Mouse (Mus musculus) cortical plate, adult 2 months (tissue): ENCODE results near the gene Btbd6.

Source experiments
- CTCF ChIP-seq: fragments of 200-500 bp; IDR thresholded peaks from 2 replicates; pipeline ENCODE4 v1.5.1; 2011; ENCODE audit warnings: mild to moderate bottlenecking, control low read depth, low read length; ENCODE audit not compliant: insufficient read depth; ENCODE audit errors: extremely low read depth
- POLR2A ChIP-seq: fragments of 200-500 bp; IDR thresholded peaks from 2 replicates; pipeline ENCODE4 v1.6.1; 2011; ENCODE audit warnings: mild to moderate bottlenecking, low read length, control low read depth; ENCODE audit not compliant: insufficient read depth; ENCODE audit errors: extremely low read depth

DNA sequence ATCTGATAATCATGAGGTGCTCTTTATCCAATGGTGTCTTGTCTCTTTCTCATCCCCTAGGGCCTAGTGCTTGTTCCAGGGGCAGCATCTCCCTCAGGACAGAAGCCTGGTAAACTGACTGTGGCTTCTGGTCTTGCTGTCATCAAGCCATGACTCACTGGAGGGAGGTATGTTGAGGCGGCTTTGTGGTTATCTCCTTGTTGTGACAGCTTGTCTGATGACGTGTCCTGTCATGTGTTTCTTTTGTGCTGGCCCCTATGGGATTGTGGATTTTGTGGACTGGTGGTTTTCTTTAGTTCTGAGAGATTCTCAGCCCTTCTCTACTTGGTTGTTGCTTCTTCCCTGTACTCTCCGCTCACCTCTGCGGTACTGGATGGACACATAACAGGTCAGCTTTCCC lies 46.8 kb downstream of the Btbd6 start:
- TF ChIP-seq CTCF (no peak), POLR2A (no peak)
